Mouse (Mus musculus) central nervous system, embryonic 14 days (tissue): ENCODE results near the gene Tcf7l2. TPM values are rescaled to one million over a fixed set of nuclear protein-coding genes. Genes with fewer than 3 reads are reported as not detected.

Source experiments
- polyA plus RNA-seq: library from polyadenylated mRNA; depleted of rRNA; stranded (reverse); fragments of >200 nt; gene quantifications from 2 replicates; pipeline ENCODE4 v1.2.3, GENCODE M21; 2012; rRNA removed

The Tcf7l2 gene
- 130 and 146 TPM in 2 replicates for polyA plus RNA-seq

GRCm38 (mm10) chr19:55741439-55741928, at the start of gene Tcf7l2:
TSS of gene Tcf7l2 (plus strand) at chr19:55741820.

